Mouse (Mus musculus) intestine, embryonic 15.5 days (tissue): ENCODE measurements around the gene Pdcd6ip. TPM values are rescaled to one million over a fixed set of nuclear protein-coding genes. Genes with fewer than 3 reads are reported as not detected.

Source experiments
- ATAC-seq: fragments of 200-750 bp; cut with Nextera tagmentation; 2 replicates; pipeline ENCODE4 v1.8.0; 2017; ENCODE audit warnings: moderate TSS enrichment, moderate library complexity
- H3K27ac ChIP-seq: fragments of 300-500 bp; sonication (generic); 2 replicates; pipeline ENCODE4 v1.5.1; 2015; ENCODE audit warnings: mild to moderate bottlenecking, inconsistent platforms
- H3K27me3 ChIP-seq: fragments of 300-500 bp; sonication (generic); replicated peaks from 2 replicates; pipeline ENCODE4 v1.6.1; 2015; ENCODE audit warnings: inconsistent platforms
- H3K36me3 ChIP-seq: fragments of 300-500 bp; sonication (generic); 2 replicates; pipeline ENCODE4 v1.6.1; 2015; ENCODE audit warnings: inconsistent platforms
- H3K4me1 ChIP-seq: fragments of 300-500 bp; sonication (generic); replicated peaks from 2 replicates; pipeline ENCODE4 v1.6.1; 2015; ENCODE audit warnings: inconsistent platforms
- H3K4me2 ChIP-seq: fragments of 300-500 bp; sonication (generic); replicated peaks from 2 replicates; pipeline ENCODE4 v1.6.1; 2015; ENCODE audit warnings: mild to moderate bottlenecking, inconsistent platforms
- H3K4me3 ChIP-seq: fragments of 300-500 bp; sonication (generic); replicated peaks from 2 replicates; pipeline ENCODE4 v1.5.1; 2015; ENCODE audit warnings: inconsistent platforms
- H3K9ac ChIP-seq: fragments of 300-500 bp; sonication (generic); 2 replicates; pipeline ENCODE4 v1.6.1; 2015; ENCODE audit warnings: inconsistent platforms
- H3K9me3 ChIP-seq: fragments of 300-500 bp; sonication (generic); 2 replicates; pipeline ENCODE4 v1.6.1; 2016; ENCODE audit warnings: inconsistent platforms
- WGBS: fragments of 180-500 bp; shearing (Covaris S2); methylation state at CpG from one replicate; pipeline ENCODE4 v1.1.7; 2015; 5-methylcytosine and 5-hydroxymethylcytosine counted together
- polyA plus RNA-seq: library from polyadenylated mRNA; unstranded; fragments of >200 nt; fragmentation: Nextera tagmentation; extraction: Ambion mirVana; gene quantifications from 2 replicates; pipeline ENCODE4 v1.2.1, GENCODE M21; 2015

Gene Pdcd6ip
- polyA plus RNA-seq, result 99.6 and 104 TPM in 2 replicates

- Histone ChIP-seq H3K4me1 (peaks cover 21% of the 10 kb centered on the region; the same call in 1 of the 2 replicates), H3K36me3 (no peaks in the 10 kb centered on the region), H3K27me3 (no peaks in the 10 kb centered on the region), H3K27ac (peak within 1 kb of the TSS; percentile 94), H3K9me3 (no peaks in the 10 kb centered on the region), H3K9ac (peak within 1 kb of the TSS; percentile 97), H3K4me3 (peak within 1 kb of the TSS; percentile 88), H3K4me2 (peak within 1 kb of the TSS; percentile 74)
- peak; percentile 94 for ATAC-seq
- WGBS, result 1% methylated on average over 77 of the region's 77 CpGs
Measured at GRCm38 (mm10) chr9:113707481-113708360, at the start of gene Pdcd6ip. Gene Pdcd6ip, minus strand, starts transcription at chr9:113708259.

- Histone ChIP-seq H3K9ac (no peak overlapping the region), H3K36me3 (no peaks in the 10 kb centered on the region), H3K9me3 (no peaks in the 10 kb centered on the region), H3K27me3 (no peaks in the 10 kb centered on the region), H3K4me1 (no peaks in the 10 kb centered on the region), H3K4me2 (no peak overlapping the region), H3K4me3 (no peak overlapping the region), H3K27ac (no peak overlapping the region)
- peak; percentile 42; the same call in 1 of the 2 replicates for ATAC-seq
- WGBS, result 90% methylated on average over 15 of the region's 15 CpGs
Measured at GRCm38 (mm10) chr9:113755888-113756719, 48.0 kb upstream of the Pdcd6ip start.

- Histone ChIP-seq H3K27me3 (no peaks in the 10 kb centered on the region), H3K9me3 (no peaks in the 10 kb centered on the region), H3K27ac (no peak overlapping the region), H3K36me3 (no peaks in the 10 kb centered on the region), H3K4me3 (no peak overlapping the region), H3K9ac (no peak overlapping the region), H3K4me2 (no peak overlapping the region), H3K4me1 (no peaks in the 10 kb centered on the region)
- WGBS, result 52% methylated on average over 7 of the region's 7 CpGs
- ATAC-seq, result no peak
Measured at GRCm38 (mm10) chr9:113749356-113749755, 41.3 kb upstream of the Pdcd6ip start.

- H3K36me3 ChIP-seq, result no peaks in the 10 kb centered on the region
- H3K9me3 ChIP-seq, result no peaks in the 10 kb centered on the region
- H3K9ac ChIP-seq, result no peak overlapping the region
- no peak for ATAC-seq
- no peaks in the 10 kb centered on the region for H3K27me3 ChIP-seq
- no peak overlapping the region for H3K4me3 ChIP-seq
- peaks cover 4% of the 10 kb centered on the region; the same call in 1 of the 2 replicates for H3K4me1 ChIP-seq
- 60% methylated on average over 3 of the region's 3 CpGs for WGBS
- no peak overlapping the region for H3K27ac ChIP-seq
- H3K4me2 ChIP-seq, result peak overlapping the region; percentile 86; the same call in 1 of the 2 replicates
Measured at GRCm38 (mm10) chr9:113743291-113743690, 35.2 kb upstream of the Pdcd6ip start.

- H3K4me1 ChIP-seq, result peaks cover 4% of the 10 kb centered on the region; the same call in 1 of the 2 replicates
- no peak overlapping the region for H3K27ac ChIP-seq
- peak overlapping the region; percentile 86 for H3K4me2 ChIP-seq
- no peaks in the 10 kb centered on the region for H3K36me3 ChIP-seq
- peak overlapping the region; percentile 85; the same call in 1 of the 2 replicates for H3K9ac ChIP-seq
- 2% methylated on average over 17 of the region's 17 CpGs for WGBS
- peak overlapping the region; percentile 96 for H3K4me3 ChIP-seq
- no peaks in the 10 kb centered on the region for H3K27me3 ChIP-seq
- ATAC-seq, result no peak
- H3K9me3 ChIP-seq, result no peaks in the 10 kb centered on the region
Measured at GRCm38 (mm10) chr9:113742361-113742794, 34.3 kb upstream of the Pdcd6ip start.

GRCm38 (mm10) chr9:113741637-113742137 lies 33.6 kb upstream of the Pdcd6ip start:
- Histone ChIP-seq H3K27ac (peak overlapping the region; percentile 77), H3K27me3 (no peaks in the 10 kb centered on the region), H3K36me3 (no peaks in the 10 kb centered on the region), H3K9me3 (no peaks in the 10 kb centered on the region), H3K9ac (peak overlapping the region; percentile 85), H3K4me1 (peaks cover 4% of the 10 kb centered on the region; the same call in 1 of the 2 replicates), H3K4me3 (peak overlapping the region; percentile 96), H3K4me2 (peak overlapping the region; percentile 86)
- under 1% methylated on average over 59 of the region's 64 CpGs for WGBS
- ATAC-seq, result peak; percentile 85

GRCm38 (mm10) chr9:113741108-113741636 lies 33.1 kb upstream of the Pdcd6ip start, which contains the start of gene Clasp2:
Gene Clasp2, plus strand, starts transcription at chr9:113741473.
- Histone ChIP-seq H3K9ac (peak within 1 kb of the TSS; percentile 85), H3K4me3 (peak within 1 kb of the TSS; percentile 96), H3K9me3 (no peaks in the 10 kb centered on the region), H3K36me3 (no peaks in the 10 kb centered on the region), H3K27ac (peak within 1 kb of the TSS; percentile 77), H3K4me2 (peak within 1 kb of the TSS; percentile 86), H3K27me3 (no peaks in the 10 kb centered on the region), H3K4me1 (peaks cover 4% of the 10 kb centered on the region; the same call in 1 of the 2 replicates)
- peak; percentile 98 for ATAC-seq
- under 1% methylated on average over 60 of the region's 63 CpGs for WGBS

- no peaks in the 10 kb centered on the region for H3K27me3 ChIP-seq
- no peak overlapping the region for H3K4me3 ChIP-seq
- 79% methylated on average over 6 of the region's 6 CpGs for WGBS
- H3K27ac ChIP-seq, result no peak overlapping the region
- peaks cover 4% of the 10 kb centered on the region; the same call in 1 of the 2 replicates for H3K4me1 ChIP-seq
- no peak overlapping the region for H3K4me2 ChIP-seq
- ATAC-seq, result no peak
- no peaks in the 10 kb centered on the region for H3K36me3 ChIP-seq
- H3K9ac ChIP-seq, result no peak overlapping the region
- H3K9me3 ChIP-seq, result no peaks in the 10 kb centered on the region
Measured at GRCm38 (mm10) chr9:113738941-113739340, 30.9 kb upstream of the Pdcd6ip start.

- no peaks in the 10 kb centered on the region for H3K36me3 ChIP-seq
- H3K9ac ChIP-seq, result no peak overlapping the region
- H3K4me3 ChIP-seq, result no peak overlapping the region
- H3K27me3 ChIP-seq, result no peaks in the 10 kb centered on the region
- no peaks in the 10 kb centered on the region for H3K9me3 ChIP-seq
- ATAC-seq, result no peak
- 72% methylated on average over 9 of the region's 9 CpGs for WGBS
- no peaks in the 10 kb centered on the region for H3K4me1 ChIP-seq
- no peak overlapping the region for H3K4me2 ChIP-seq
- no peak overlapping the region for H3K27ac ChIP-seq
Measured at GRCm38 (mm10) chr9:113738021-113738420, 30.0 kb upstream of the Pdcd6ip start.

- no peak for ATAC-seq
- no peak overlapping the region for H3K4me3 ChIP-seq
- no peak overlapping the region for H3K27ac ChIP-seq
- no peak overlapping the region for H3K4me2 ChIP-seq
- H3K27me3 ChIP-seq, result no peaks in the 10 kb centered on the region
- H3K9me3 ChIP-seq, result no peaks in the 10 kb centered on the region
- no peaks in the 10 kb centered on the region for H3K4me1 ChIP-seq
- H3K36me3 ChIP-seq, result no peaks in the 10 kb centered on the region
- no peak overlapping the region for H3K9ac ChIP-seq
Measured at GRCm38 (mm10) chr9:113735920-113736319, 27.9 kb upstream of the Pdcd6ip start.

GRCm38 (mm10) chr9:113731540-113731939 lies 23.5 kb upstream of the Pdcd6ip start:
- no peaks in the 10 kb centered on the region for H3K36me3 ChIP-seq
- no peaks in the 10 kb centered on the region for H3K4me1 ChIP-seq
- no peaks in the 10 kb centered on the region for H3K9me3 ChIP-seq
- no peak overlapping the region for H3K27ac ChIP-seq
- no peak overlapping the region for H3K4me2 ChIP-seq
- no peak overlapping the region for H3K4me3 ChIP-seq
- no peak overlapping the region for H3K9ac ChIP-seq
- ATAC-seq, result no peak
- no peaks in the 10 kb centered on the region for H3K27me3 ChIP-seq
- WGBS, result 83% methylated on average over 3 of the region's 3 CpGs
